Mouse (Mus musculus): ENCODE data around the gene BC055324. TPM values are rescaled to one million over a fixed set of nuclear protein-coding genes. Genes with fewer than 3 reads are reported as not detected.
A peak's percentile ranks its signal among the peaks of the same experiment; 100 is the strongest.

Gene BC055324
- polyA plus RNA-seq, 1 experiment: 12.6 TPM

- no peaks in the 10 kb centered on the region for H3K4me1 ChIP-seq (ENCODE audit: control insufficient read depth, insufficient read depth, low read length)
- H3K27ac ChIP-seq (ENCODE audit: insufficient read depth, low read length): no peak overlapping the region
- TF ChIP-seq CTCF (IDR thresholded peaks at IDR 0.05; ENCODE audit: borderline replicate concordance, insufficient read depth, low read length) (no peak), POLR2A (IDR thresholded peaks at IDR 0.05; ENCODE audit: low read depth, low read length) (no peak)
- no peak overlapping the region for H3K4me3 ChIP-seq (ENCODE audit: insufficient read depth, low read length)
Measured at GRCm38 (mm10) chr1:164014616-164015015, 20.0 kb upstream of the BC055324 start.

GRCm38 (mm10) chr1:164009235-164009634 is 14.6 kb upstream of the BC055324 start:
- no peak for TF ChIP-seq CTCF (IDR thresholded peaks at IDR 0.05; ENCODE audit: borderline replicate concordance, insufficient read depth, low read length)
- TF ChIP-seq POLR2A (IDR thresholded peaks at IDR 0.05; ENCODE audit: low read depth, low read length): no peak

GRCm38 (mm10) chr1:164004311-164004710 is 9.7 kb upstream of the BC055324 start:
- no peak for TF ChIP-seq CTCF (IDR thresholded peaks at IDR 0.05; ENCODE audit: borderline replicate concordance, insufficient read depth, low read length)
- TF ChIP-seq POLR2A (IDR thresholded peaks at IDR 0.05; ENCODE audit: low read depth, low read length): no peak
- Histone ChIP-seq H3K4me3 (ENCODE audit: insufficient read depth, low read length) (no peak overlapping the region), H3K4me1 (ENCODE audit: control insufficient read depth, insufficient read depth, low read length) (no peaks in the 10 kb centered on the region), H3K27ac (ENCODE audit: insufficient read depth, low read length) (no peak overlapping the region)

More at GRCm38 (mm10) chr1:164009235-164009634, 14.6 kb upstream of the BC055324 start:
- no peak overlapping the region for H3K27ac ChIP-seq (ENCODE audit: insufficient read depth, low read length)
- no peak overlapping the region for H3K4me3 ChIP-seq (ENCODE audit: insufficient read depth, low read length)
- no peaks in the 10 kb centered on the region for H3K4me1 ChIP-seq (ENCODE audit: control insufficient read depth, insufficient read depth, low read length)

GRCm38 (mm10) chr1:164001831-164002452 is 7.3 kb upstream of the BC055324 start:
- H3K27ac ChIP-seq (ENCODE audit: insufficient read depth, low read length): no peak overlapping the region
- TF ChIP-seq CTCF (IDR thresholded peaks at IDR 0.05; ENCODE audit: borderline replicate concordance, insufficient read depth, low read length): no peak
- no peak for TF ChIP-seq POLR2A (IDR thresholded peaks at IDR 0.05; ENCODE audit: low read depth, low read length)
- H3K4me1 ChIP-seq (ENCODE audit: control insufficient read depth, insufficient read depth, low read length): no peaks in the 10 kb centered on the region
- H3K4me3 ChIP-seq (ENCODE audit: insufficient read depth, low read length): no peak overlapping the region

- Histone ChIP-seq H3K4me1 (ENCODE audit: control insufficient read depth, insufficient read depth, low read length) (no peaks in the 10 kb centered on the region), H3K4me3 (ENCODE audit: insufficient read depth, low read length) (peak overlapping the region; percentile 79), H3K27ac (ENCODE audit: insufficient read depth, low read length) (no peak overlapping the region)
- TF ChIP-seq POLR2A (IDR thresholded peaks at IDR 0.05; ENCODE audit: low read depth, low read length) (no peak), CTCF (IDR thresholded peaks at IDR 0.05; ENCODE audit: borderline replicate concordance, insufficient read depth, low read length) (no peak)
Measured at GRCm38 (mm10) chr1:163995609-163995913, 965 bp upstream of the BC055324 start.

GRCm38 (mm10) chr1:163994173-163994720 is 349 bp downstream of the BC055324 start:
- H3K4me3 ChIP-seq (ENCODE audit: insufficient read depth, low read length): peak overlapping the region; percentile 79
- TF ChIP-seq POLR2A (IDR thresholded peaks at IDR 0.05; ENCODE audit: low read depth, low read length) (no peak), CTCF (IDR thresholded peaks at IDR 0.05; ENCODE audit: borderline replicate concordance, insufficient read depth, low read length) (no peak)

GRCm38 (mm10) chr1:163992371-163992770 is 2.2 kb downstream of the BC055324 start:
- no peak overlapping the region for H3K27ac ChIP-seq (ENCODE audit: insufficient read depth, low read length)
- no peaks in the 10 kb centered on the region for H3K4me1 ChIP-seq (ENCODE audit: control insufficient read depth, insufficient read depth, low read length)
- H3K4me3 ChIP-seq (ENCODE audit: insufficient read depth, low read length): no peak overlapping the region
- TF ChIP-seq POLR2A (IDR thresholded peaks at IDR 0.05; ENCODE audit: low read depth, low read length) (no peak), CTCF (IDR thresholded peaks at IDR 0.05; ENCODE audit: borderline replicate concordance, insufficient read depth, low read length) (no peak)

More at GRCm38 (mm10) chr1:163994173-163994720, 349 bp downstream of the BC055324 start:
- no peak overlapping the region for H3K27ac ChIP-seq (ENCODE audit: insufficient read depth, low read length)
- no peaks in the 10 kb centered on the region for H3K4me1 ChIP-seq (ENCODE audit: control insufficient read depth, insufficient read depth, low read length)

- Histone ChIP-seq H3K4me3 (ENCODE audit: insufficient read depth, low read length) (no peak overlapping the region), H3K4me1 (ENCODE audit: control insufficient read depth, insufficient read depth, low read length) (no peaks in the 10 kb centered on the region), H3K27ac (ENCODE audit: insufficient read depth, low read length) (no peak overlapping the region)
- TF ChIP-seq CTCF (IDR thresholded peaks at IDR 0.05; ENCODE audit: borderline replicate concordance, insufficient read depth, low read length): no peak
- TF ChIP-seq POLR2A (IDR thresholded peaks at IDR 0.05; ENCODE audit: low read depth, low read length): no peak
Measured at GRCm38 (mm10) chr1:163976515-163976914, 18.1 kb downstream of the BC055324 start.

- Histone ChIP-seq H3K27ac (ENCODE audit: insufficient read depth, low read length) (no peak overlapping the region), H3K4me3 (ENCODE audit: insufficient read depth, low read length) (no peak overlapping the region), H3K4me1 (ENCODE audit: control insufficient read depth, insufficient read depth, low read length) (no peaks in the 10 kb centered on the region)
- TF ChIP-seq POLR2A (IDR thresholded peaks at IDR 0.05; ENCODE audit: low read depth, low read length): no peak
- no peak for TF ChIP-seq CTCF (IDR thresholded peaks at IDR 0.05; ENCODE audit: borderline replicate concordance, insufficient read depth, low read length)
Measured at GRCm38 (mm10) chr1:163975088-163975487, 19.5 kb downstream of the BC055324 start.

- Histone ChIP-seq H3K4me1 (ENCODE audit: control insufficient read depth, insufficient read depth, low read length) (no peaks in the 10 kb centered on the region), H3K4me3 (ENCODE audit: insufficient read depth, low read length) (no peak overlapping the region), H3K27ac (ENCODE audit: insufficient read depth, low read length) (peak overlapping the region; percentile 25; the same call in 1 of the 2 replicates)
- no peak for TF ChIP-seq CTCF (IDR thresholded peaks at IDR 0.05; ENCODE audit: borderline replicate concordance, insufficient read depth, low read length)
- no peak for TF ChIP-seq POLR2A (IDR thresholded peaks at IDR 0.05; ENCODE audit: low read depth, low read length)
Measured at GRCm38 (mm10) chr1:163974471-163974870, 20.1 kb downstream of the BC055324 start.

Data from embryonic fibroblast, embryonic 13.5 days (primary cell).